Mouse (Mus musculus) T-helper 1 cell (primary cell): Measurements from ENCODE around the gene Stra6l.

Experiments
- in situ Hi-C: fragments of 300-600 bp; cut with MboI, MseI; formaldehyde crosslinking; loops from one replicate; pipeline ENCODE4 v1.15.1; 2025; ENCODE audit warnings: high pct_unique_total_duplicates

Stra6l gene

DNA sequence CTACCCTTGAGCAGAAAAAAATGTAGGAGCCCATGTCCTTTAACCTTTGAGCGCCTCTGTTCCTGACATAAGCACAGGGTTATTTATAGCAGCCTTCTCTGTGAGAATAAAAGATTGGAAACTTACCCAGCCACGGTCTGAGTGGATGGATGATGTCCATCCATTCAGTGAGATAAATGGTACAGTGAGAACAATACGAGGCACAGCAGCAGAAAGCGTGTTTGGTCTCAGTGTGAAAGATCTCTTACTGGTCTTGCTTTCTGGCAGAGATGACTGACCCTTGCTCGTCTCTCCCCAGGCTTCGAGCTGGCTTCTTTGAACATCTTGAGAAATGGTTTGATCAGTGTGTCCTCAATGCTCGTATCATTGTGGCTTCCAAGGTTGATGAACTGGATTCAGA is 68.6 kb downstream of the Stra6l start:
- in situ Hi-C loops = no loop called here

DNA sequence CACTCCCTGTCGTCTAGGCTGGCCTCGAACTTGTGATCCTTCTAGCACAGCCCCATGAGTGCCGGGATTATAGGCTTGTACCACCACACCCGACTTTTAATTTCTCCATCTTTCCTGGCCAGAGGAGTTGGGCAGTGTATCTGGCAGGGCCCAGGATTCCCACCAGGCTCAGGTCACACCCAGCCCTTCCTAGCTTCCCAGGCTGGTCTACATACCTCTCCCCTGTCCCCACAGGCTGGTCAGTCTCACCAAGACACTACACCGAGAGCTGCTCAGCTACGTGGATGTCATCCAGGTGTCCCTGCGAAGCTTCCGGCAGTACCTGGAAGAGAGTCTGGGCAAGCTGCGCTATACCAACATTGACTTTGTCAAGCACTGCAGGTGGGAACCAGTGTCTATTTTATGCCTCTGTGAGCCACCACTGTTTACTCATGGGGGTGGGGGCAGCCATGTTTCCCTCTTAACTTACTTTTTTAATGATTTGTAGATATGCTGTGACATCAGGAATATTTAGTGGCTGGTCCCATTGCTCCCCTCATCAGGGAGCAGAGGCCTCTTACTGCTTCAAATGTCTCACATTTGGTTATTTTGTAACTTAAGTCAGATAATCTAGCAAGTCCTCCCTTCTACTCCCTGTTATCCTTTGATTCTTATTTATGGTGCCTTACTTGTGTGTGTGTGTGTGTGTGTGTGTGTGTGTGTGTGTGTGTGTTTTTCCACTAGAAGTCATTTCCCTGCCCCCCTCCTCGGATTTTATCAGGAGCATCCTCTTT is 73.4 kb downstream of the Stra6l start:
- in situ Hi-C loops = no loop called here

DNA sequence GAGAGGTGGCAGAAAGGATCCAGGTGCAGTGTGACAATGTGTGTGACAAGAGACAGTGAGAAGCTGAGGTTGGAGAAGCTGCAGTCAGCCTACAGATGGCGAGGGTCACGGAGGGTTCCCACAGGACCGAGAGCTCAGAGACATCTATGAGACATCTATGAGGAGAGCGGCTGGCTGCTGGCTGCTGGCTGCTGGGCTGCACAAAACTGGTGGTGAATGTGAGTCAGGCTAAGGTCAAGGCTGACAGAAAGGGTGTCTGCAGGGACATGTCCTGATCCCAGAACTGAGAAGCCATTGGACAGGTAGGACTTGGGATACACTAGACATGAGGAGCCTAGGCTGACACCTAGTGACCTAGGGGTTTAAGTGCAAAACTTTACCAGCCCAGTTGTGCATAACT is 75.5 kb downstream of the Stra6l start:
- in situ Hi-C loops = no loop called here

DNA sequence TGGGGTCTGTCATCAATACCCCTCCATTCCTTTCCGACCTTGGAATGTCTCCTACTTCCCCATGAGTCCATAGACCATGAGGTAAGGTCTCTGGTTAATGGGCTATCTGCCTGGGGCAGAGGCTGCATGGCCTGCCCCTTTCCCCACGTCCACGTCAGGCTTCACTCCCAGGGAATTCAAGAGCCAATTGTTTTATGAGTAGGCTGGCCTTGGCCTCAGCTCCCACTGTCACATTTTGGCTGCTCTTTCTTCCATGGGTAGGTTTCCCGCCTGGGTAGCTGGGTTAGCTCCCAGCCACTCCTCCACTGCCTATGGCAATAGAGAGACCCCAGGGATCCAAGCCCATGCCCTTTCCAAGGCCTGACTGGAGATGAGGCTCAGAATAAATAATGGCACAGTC is 80.1 kb downstream of the Stra6l start:
- in situ Hi-C loops = no loop called here
